Mouse (Mus musculus): ENCODE data around the gene Mgat4b.
"Not testable (repeated sequence)": the region's sequence is repeated elsewhere in the genome, so short reads cannot be mapped to it uniquely, and the experiment has no call there.

Mgat4b gene

DNA sequence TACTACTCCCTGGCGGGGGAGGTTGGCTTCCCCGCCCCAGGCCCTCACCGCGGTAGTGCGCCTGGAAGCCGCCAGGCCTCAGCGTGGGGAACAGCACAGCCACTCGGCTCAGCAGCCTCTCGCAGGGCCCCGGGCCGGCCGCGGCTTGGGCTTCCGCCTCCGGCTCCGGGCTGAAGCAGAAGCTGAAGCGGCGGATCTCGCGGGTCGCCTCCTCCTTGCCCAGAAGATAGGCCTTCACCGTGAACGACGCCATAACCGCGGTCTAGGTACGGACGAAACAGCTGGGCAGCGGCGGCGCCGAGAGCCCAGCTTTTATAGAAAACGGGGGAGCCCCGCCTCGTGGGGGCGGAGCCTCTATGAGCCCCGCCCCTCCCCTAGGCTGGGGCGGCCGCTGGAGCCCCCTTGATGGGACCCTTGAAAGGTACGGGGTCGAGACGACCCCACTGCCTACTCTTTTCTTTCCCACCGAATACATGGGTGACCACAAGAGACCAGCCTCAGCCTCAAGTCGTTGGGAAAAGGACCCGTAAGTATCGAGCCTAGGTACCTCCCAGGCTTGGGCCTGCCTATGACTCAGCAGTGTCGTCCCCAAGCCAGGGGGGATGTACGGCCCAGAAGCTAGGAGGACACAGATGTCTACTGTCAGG lies at the start of gene Mgat4b, which contains the start of gene Sqstm1:
Gene Mgat4b (plus strand): TSS at position 386 of the 647 bp plus-strand sequence.
Gene Sqstm1 (minus strand): TSS at position 323 of the 647 bp plus-strand sequence.
- peak in 1 of 2 experiments; percentile 79 for DNase-seq (ENCODE audit: low spot score in 2 of 2)

DNA sequence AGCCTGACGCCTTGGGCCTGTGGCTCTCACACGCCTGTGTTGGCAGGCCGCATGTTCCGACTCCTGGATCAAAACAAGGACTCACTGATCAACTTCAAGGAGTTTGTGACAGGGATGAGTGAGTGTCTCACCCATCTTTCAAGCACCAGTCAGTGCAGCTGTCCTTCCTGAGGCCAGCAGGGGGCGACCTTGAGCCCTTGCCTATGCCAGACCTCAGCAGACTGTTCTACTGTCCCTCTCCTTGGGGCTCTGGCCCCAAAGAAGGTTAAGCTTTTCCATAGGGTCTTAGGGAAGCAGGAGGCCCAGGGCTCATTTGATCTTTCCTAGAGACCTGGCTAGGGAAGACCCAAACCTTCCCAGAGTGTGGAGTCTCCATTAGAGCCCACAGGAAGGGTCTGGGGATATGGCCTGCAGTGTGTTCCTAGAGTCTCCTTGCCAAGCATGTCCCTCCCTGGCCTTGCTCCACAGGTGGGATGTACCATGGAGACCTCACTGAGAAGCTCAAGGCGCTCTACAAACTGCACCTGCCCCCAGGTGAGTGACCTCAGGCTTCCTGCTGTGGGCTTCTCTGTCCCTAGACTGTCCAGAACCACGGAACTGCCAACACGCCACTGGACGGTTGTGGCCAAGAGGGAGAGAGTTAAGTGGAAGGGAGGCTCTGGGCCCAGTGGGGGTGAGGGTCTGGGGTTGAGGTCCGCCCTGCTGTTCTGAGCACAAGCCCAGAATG lies 48.9 kb upstream of the Mgat4b start:
- DNase-seq (ENCODE audit: low spot score in 2 of 2): peak; percentile 19 to 60

DNA sequence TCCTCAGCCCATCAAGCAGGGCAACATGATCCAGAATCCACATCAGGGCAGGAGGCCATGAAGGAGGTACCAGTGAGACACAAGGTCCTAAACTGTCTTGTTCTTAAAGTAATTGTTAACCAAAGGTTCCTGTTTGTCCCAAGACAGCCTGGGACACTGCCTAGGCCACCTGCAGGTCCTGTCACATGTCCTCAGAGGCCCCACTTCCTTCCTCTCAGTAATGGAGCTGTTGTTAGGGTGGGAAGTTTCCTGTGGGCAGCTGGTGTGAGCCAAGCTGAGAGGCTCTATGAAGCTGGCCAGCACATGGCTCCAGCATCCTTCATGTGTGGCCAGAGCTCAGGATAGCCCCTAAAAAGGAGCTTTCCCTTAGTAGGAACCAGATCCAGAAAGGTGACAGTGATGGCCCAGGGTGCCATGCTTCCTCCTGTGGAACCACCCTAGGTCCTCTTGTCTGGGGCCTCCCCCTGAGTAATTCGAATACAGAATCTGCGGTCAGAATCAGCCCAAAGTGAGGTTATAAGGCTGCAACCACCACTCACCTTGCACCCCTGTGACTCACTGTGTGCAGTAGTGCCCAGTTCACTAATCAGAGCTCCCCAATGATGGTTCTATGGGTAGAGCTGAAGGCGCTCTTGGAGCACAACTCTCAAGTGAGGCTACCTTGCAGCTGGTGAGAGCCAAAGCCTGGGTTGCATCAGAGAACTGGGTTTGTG lies 48.2 kb upstream of the Mgat4b start:
- DNase-seq (ENCODE audit: low spot score in 2 of 2): no peak

DNA sequence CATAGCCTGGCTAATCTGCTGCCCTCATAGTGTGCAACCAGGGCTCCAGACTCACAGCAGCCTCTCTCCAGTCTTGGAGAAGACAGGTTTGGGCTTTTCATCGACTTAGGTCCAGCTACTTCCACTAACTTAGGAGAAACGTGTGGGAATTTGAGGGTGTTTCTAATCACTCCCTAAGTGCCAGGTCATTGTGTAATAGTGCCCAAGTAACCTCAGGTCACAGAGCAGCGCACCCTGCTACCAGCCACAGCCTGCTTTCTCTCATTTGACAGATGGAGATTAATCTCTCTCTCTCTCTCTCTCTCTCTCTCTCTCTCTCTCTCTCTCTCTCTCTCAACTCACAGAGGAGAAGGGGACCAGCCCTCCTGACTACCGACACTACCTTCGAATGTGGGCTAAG lies 42.3 kb upstream of the Mgat4b start:
- no peak for DNase-seq (ENCODE audit: low spot score in 2 of 2)

DNA sequence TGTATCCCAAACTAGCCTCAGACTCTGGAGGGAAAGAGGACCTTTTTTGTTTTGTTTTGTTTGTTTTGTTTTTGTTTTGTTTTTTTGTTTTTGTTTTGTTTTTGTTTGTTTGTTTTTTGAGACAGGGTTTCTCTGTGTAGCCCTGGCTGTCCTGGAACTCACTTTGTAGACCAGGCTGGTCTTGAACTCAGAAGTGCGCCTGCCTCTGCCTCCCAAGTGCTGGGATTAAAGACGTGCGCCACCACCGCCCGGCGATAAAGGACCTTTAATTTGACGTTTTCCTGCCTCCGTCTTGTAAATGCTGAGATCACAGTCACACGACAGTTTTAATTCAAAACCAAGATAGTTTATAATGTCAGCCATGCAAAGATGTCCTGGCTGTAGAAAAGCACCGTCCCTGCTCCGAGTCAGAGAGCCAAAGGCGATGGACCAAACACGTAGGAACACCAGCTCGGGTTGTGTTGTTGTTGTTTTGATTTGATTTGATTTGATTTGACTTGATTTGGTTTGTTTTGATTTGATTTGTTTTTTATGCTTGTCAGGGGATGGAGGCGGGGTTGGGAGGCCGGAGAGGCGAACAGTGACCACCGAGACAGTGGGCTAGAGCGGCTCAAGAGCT lies 36.5 kb upstream of the Mgat4b start, which contains the start of gene Mrnip:
Gene Mrnip (plus strand): TSS at position 334 of the 619 bp plus-strand sequence.
- DNase-seq (ENCODE audit: low spot score in 2 of 2): not testable (repeated sequence)

GRCm38 (mm10) chr11:50174730-50175187 lies 35.9 kb upstream of the Mgat4b start:
- peak; percentile 91 to 96 for DNase-seq (ENCODE audit: low spot score in 2 of 2)

DNA sequence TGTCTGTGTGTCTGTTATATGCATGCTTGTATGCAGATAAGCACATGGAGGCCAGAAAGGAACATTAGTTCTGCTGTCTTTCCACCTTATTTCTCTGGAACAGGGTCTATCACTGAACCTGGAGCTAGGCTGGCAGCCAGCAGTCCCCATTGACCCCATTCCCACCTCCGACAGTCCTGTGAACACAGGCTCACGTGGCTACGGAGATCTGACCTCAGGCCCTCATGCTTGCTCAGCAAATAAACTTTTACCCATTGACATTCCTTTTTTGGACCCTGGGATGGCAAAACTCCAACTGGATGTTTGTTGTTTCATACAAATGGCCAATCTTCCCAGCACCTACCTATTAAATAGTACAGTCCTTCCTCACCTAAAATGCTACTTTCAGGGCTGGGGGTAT lies 34.3 kb upstream of the Mgat4b start:
- no peak for DNase-seq (ENCODE audit: low spot score in 2 of 2)

DNA sequence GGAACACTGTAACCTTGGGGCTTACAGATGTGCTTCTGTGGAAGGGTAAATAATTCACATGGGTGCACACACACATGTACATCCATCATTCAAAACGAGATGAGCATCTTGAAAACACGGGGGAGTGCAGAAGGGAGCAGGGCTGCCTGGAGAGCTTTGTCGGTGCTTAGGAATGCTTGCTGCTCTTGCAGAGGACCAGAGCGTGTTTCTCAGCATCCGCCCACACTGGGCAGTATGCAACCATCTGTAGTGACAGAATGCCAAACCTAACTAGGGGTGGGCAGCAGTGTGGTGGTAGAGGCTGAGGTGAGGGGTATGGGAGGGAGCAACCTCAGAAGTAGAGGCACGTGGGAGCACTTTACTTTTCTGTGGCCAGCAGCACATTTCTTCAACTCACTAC lies 33.6 kb upstream of the Mgat4b start:
- DNase-seq (ENCODE audit: low spot score in 2 of 2): no peak

- DNase-seq (ENCODE audit: low spot score in 2 of 2): no peak
Observed at GRCm38 (mm10) chr11:50178532-50179488, 31.9 kb upstream of the Mgat4b start.

DNA sequence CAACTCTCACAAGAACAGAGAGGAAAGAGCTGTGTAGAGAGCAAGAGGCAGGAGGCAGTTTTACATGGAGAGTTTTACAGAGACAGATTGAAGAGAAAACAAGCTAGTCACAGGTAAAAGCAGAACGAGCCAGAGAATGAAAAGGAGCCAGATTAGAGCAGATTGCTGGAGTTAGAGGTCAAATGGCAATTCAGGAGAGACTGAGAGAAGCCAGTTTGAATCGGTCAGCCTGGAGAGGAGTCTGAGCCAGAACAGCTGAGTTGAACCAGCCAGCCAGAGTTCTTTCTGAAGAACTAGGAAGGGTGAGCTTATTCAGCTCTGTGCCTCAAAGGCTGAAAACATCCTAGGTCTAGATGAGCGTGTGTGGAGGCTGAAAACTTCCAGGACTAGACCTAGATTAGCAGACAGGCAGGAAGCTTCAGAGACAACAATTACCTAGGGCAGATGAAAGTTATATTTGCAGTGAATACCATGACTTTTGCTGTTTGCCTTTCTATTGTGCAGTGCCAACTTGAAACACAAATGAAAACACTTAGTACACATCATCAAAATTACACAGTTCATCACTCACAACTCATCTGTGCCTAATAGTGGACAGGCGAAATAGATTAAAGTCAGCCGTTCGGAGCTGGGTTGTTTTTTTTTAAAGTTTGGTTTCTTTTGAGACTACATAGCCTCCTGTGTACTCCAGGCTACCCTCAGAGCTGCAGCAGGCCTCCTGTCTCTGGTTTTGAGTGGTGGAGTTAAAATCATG lies 30.0 kb upstream of the Mgat4b start:
- no peak for DNase-seq (ENCODE audit: low spot score in 2 of 2)

- DNase-seq (ENCODE audit: low spot score in 2 of 2): no peak
Observed at GRCm38 (mm10) chr11:50182702-50183101, 28.0 kb upstream of the Mgat4b start.

DNA sequence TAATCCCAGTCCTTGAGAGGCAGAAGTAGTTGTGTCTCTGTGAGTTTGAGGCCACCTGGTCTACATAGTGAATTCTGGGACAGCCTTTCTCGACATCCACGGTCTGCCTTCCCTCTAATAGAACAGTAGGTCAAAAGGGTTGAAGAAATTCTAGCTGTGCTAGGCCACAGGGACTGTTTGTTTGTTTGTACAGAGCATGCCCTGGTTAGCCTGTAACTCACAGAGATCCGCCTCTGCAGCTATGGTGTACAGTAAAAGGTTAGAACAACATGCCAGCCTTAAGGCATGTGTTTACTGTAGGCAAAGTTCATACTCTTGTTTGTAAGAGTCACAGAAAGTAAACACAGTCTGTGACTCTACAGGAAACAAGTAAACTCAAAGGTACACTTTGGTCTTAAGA lies 25.9 kb upstream of the Mgat4b start:
- DNase-seq (ENCODE audit: low spot score in 2 of 2): no peak

DNA sequence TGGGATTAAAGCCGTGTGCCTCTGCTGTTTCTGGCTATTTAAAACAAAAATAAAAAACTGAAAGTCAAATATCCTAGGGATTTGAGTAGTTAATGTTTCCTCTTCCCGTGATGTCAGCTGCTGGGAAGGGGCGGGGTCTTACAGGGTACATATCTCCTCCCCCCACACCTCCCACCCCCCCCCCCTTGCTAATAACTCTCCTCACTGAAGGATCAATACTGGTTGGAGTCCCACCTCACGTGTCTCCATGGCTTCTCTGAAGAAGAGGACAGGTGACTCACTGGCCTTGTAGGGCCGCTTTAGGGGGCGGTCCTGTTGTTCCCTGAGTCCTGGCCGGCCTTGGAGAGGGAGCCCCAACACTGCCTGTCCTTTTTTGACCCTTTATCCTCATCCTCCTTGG lies 22.0 kb upstream of the Mgat4b start:
- DNase-seq (ENCODE audit: low spot score in 2 of 2): no peak

GRCm38 (mm10) chr11:50190362-50190761 lies 20.3 kb upstream of the Mgat4b start:
- DNase-seq (ENCODE audit: low spot score in 2 of 2): no peak

DNA sequence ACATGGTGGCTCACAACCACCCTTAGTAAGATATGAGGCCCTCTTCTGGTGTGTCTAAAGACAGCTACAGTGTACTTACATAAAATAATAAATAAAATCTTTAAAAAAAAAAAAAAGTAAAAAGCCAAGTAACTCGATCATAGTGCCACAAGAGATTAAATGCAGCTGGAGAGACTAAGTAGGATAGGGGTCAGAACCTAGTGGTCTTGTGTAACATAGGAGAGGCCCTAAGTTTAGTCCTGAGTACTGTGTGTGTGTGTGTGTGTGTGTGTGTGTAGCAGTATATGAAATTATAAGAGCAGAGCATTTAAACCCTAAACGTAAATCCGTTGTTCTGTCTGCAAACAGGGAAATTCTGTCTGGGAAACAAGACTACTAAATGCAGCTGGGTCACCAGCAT lies 18.4 kb upstream of the Mgat4b start:
- no peak for DNase-seq (ENCODE audit: low spot score in 2 of 2)

GRCm38 (mm10) chr11:50194070-50194469 lies 16.6 kb upstream of the Mgat4b start:
- DNase-seq (ENCODE audit: low spot score in 2 of 2): no peak

DNA sequence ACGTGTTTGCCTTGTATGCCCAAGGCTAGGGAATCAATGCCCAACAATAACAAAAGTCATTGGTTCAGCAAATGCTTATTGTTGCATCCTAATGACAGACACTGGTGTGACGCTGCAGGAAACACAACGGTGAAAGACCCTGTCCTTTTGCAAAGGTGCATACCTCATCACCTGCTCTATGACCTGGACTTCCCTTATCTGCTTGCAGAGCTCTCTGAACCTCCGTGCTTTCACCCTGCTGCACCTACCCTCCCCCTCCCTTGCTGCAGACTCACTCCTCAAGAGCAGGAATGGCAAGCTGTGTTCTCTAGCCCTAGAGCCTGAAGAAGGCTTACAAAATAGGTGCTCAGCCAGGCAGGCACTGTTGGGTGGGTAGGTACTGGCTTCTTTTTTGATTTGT lies 15.9 kb upstream of the Mgat4b start:
- no peak for DNase-seq (ENCODE audit: low spot score in 2 of 2)

- no peak for DNase-seq (ENCODE audit: low spot score in 2 of 2)
Observed at GRCm38 (mm10) chr11:50197500-50197899, 13.2 kb upstream of the Mgat4b start.

DNA sequence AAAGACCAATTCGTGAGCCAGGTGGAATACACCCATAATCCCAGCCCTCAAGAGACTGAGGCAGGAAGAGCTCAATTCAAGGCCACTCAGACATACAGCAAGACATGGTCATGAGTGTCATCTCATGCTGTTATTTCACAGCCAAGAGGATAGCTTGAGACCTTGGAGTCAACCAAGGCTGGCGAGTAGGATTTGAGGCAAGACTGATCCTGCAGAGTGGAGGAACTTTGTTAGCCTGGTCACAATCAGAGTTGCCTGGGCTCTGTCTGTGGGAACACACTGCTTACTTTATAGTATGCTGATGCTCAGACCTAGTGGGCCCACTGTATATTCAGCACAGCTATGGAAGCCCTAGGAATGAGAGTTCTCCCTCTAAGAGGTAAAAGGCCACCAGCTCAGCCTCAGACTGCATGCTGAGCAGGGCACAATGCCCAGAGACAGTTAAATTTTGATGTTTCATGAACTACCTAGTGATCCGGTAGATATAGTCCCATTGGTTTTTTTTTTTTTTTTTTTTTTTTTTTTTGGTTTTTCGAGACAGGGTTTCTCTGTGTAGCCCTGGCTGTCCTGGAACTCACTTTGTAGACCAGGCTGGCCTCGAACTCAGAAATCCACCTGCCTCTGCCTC lies 12.4 kb upstream of the Mgat4b start:
- DNase-seq (ENCODE audit: low spot score in 2 of 2): no peak

- no peak for DNase-seq (ENCODE audit: low spot score in 2 of 2)
Observed at GRCm38 (mm10) chr11:50198916-50199315, 11.8 kb upstream of the Mgat4b start.

Measured in thymus, postnatal 10 days (tissue).